Mouse (Mus musculus) MEL (cell line): ENCODE measurements around the gene Prss35. TPM values are rescaled to one million over a fixed set of nuclear protein-coding genes. Genes with fewer than 3 reads are reported as not detected.

Experiments
- DNase-seq: peaks from one replicate; pipeline ENCODE4 v3.0.0; 2011; ENCODE audit warnings: low read depth, low spot score
- H3K27ac ChIP-seq: 2 replicates; pipeline ENCODE4 v1.5.1; 2012; ENCODE audit warnings: low read depth, mild to moderate bottlenecking, control low read depth, low read length, moderate library complexity; ENCODE audit not compliant: control insufficient read depth
- H3K27me3 ChIP-seq, 2 experiments: fragments of 150-350 bp in 1 of 2; sonication (generic) in 1 of 2; 2 replicates each; pipeline ENCODE4 v1.6.1; 2012; ENCODE audit warnings: low read length in 2 of 2, mild to moderate bottlenecking in 2 of 2, improper control_type of control experiment in 1 of 2, moderate library complexity in 1 of 2; ENCODE audit not compliant: insufficient read depth in 2 of 2, control insufficient read depth in 1 of 2
- H3K36me3 ChIP-seq, 2 experiments: 2 replicates each; pipeline ENCODE4 v1.6.1; 2012 to 2014; ENCODE audit warnings: low read length in 2 of 2, improper control_type of control experiment in 1 of 2, inconsistent platforms in 1 of 2, mild to moderate bottlenecking in 1 of 2; ENCODE audit not compliant: insufficient read depth in 2 of 2, control insufficient read depth in 1 of 2
- H3K4me1 ChIP-seq, 2 experiments: fragments of 150-350 bp in 1 of 2; sonication (generic) in 1 of 2; 2 replicates each; pipeline ENCODE4 v1.6.1; 2012; ENCODE audit warnings: low read length in 2 of 2, improper control_type of control experiment in 1 of 2, mild to moderate bottlenecking in 1 of 2; ENCODE audit not compliant: insufficient read depth in 2 of 2, control insufficient read depth in 1 of 2
- H3K4me3 ChIP-seq, 2 experiments: fragments of 150-350 bp in 1 of 2; sonication (generic) in 1 of 2; 2 replicates each; pipeline ENCODE4 v1.5.1; 2012; ENCODE audit warnings: low read depth in 2 of 2, low read length in 2 of 2, mild to moderate bottlenecking in 2 of 2, moderate library complexity in 2 of 2, control low read depth in 1 of 2, improper control_type of control experiment in 1 of 2; ENCODE audit not compliant: control insufficient read depth in 1 of 2, insufficient read depth in 1 of 2
- H3K79me2 ChIP-seq: 2 replicates; pipeline ENCODE4 v1.6.1; 2012; ENCODE audit warnings: mild to moderate bottlenecking, low read length, moderate library complexity; ENCODE audit not compliant: control insufficient read depth, poor library complexity, insufficient read depth
- H3K9ac ChIP-seq: 2 replicates; pipeline ENCODE4 v1.6.1; 2012; ENCODE audit warnings: low read depth, mild to moderate bottlenecking, control low read depth, low read length, moderate library complexity; ENCODE audit not compliant: control insufficient read depth, poor library complexity, severe bottlenecking
- H3K9me3 ChIP-seq: fragments of 150-350 bp; sonication (generic); replicated peaks from 2 replicates; pipeline ENCODE4 v1.6.1; 2012; ENCODE audit warnings: mild to moderate bottlenecking, low read length, improper control_type of control experiment, moderate library complexity; ENCODE audit not compliant: insufficient read depth
- BHLHE40 ChIP-seq: IDR thresholded peaks from 2 replicates; pipeline ENCODE4 v1.6.1; 2012; ENCODE audit warnings: low read depth, mild to moderate bottlenecking, inconsistent platforms, low read length, improper control_type of control experiment, borderline replicate concordance
- CTCF ChIP-seq, 3 experiments: IDR thresholded peaks in 2 of 3; conservative IDR thresholded peaks in 1 of 3; 2 replicates each; pipeline ENCODE4 v1.5.1; 2011 to 2012; ENCODE audit warnings: low read length in 3 of 3, low read depth in 2 of 3, mild to moderate bottlenecking in 2 of 3, improper control_type of control experiment in 1 of 3, inconsistent platforms in 1 of 3, mixed read lengths in 1 of 3, moderate library complexity in 1 of 3; ENCODE audit not compliant: control insufficient read depth in 1 of 3, insufficient read depth in 1 of 3, poor library complexity in 1 of 3, severe bottlenecking in 1 of 3
- ELF1 ChIP-seq: IDR thresholded peaks from 2 replicates; pipeline ENCODE4 v1.6.1; 2014; ENCODE audit warnings: low read depth, mild to moderate bottlenecking, inconsistent platforms, low read length, improper control_type of control experiment, moderate library complexity
- GATA1 ChIP-seq: IDR thresholded peaks from 2 replicates; pipeline ENCODE4 v1.6.1; 2011; ENCODE audit warnings: low read depth, low read length, improper control_type of control experiment
- HCFC1 ChIP-seq: IDR thresholded peaks from 2 replicates; pipeline ENCODE4 v1.6.1; 2012; ENCODE audit warnings: low read depth, mild to moderate bottlenecking, inconsistent platforms, low read length, improper control_type of control experiment, moderate library complexity
- JUND ChIP-seq: IDR thresholded peaks from 2 replicates; pipeline ENCODE4 v1.6.1; 2011; ENCODE audit warnings: low read depth, mild to moderate bottlenecking, improper control_type of control experiment, low read length
- KAT2A ChIP-seq: conservative IDR thresholded peaks from 2 replicates; pipeline ENCODE4 v1.6.1; 2012; ENCODE audit warnings: low read depth, low read length, improper control_type of control experiment, inconsistent platforms
- MEF2A ChIP-seq: IDR thresholded peaks from 2 replicates; pipeline ENCODE4 v1.6.1; 2014; ENCODE audit warnings: low read depth, mild to moderate bottlenecking, inconsistent platforms, low read length, improper control_type of control experiment; ENCODE audit not compliant: poor library complexity, insufficient replicate concordance, severe bottlenecking; ENCODE audit errors: extremely low read depth
- MYC ChIP-seq: IDR thresholded peaks from 2 replicates; pipeline ENCODE4 v1.6.1; 2011; ENCODE audit warnings: low read depth, mild to moderate bottlenecking, low read length, improper control_type of control experiment, moderate library complexity
- RAD21 ChIP-seq: IDR thresholded peaks from 2 replicates; pipeline ENCODE4 v1.6.1; 2011; ENCODE audit warnings: mild to moderate bottlenecking, low read depth, low read length, improper control_type of control experiment
- TAL1 ChIP-seq: IDR thresholded peaks from 2 replicates; pipeline ENCODE4 v1.6.1; 2012; ENCODE audit warnings: mild to moderate bottlenecking, inconsistent platforms, low read length, moderate library complexity, mixed read lengths
- TBP ChIP-seq: IDR thresholded peaks from 2 replicates; pipeline ENCODE4 v1.8.0; 2011; ENCODE audit warnings: low read depth, low read length, improper control_type of control experiment
- USF1 ChIP-seq: IDR thresholded peaks from 2 replicates; pipeline ENCODE4 v1.6.1; 2014; ENCODE audit warnings: low read depth, mild to moderate bottlenecking, inconsistent platforms, low read length, improper control_type of control experiment, moderate library complexity
- USF2 ChIP-seq, 2 experiments: IDR thresholded peaks; 2 replicates each; pipeline ENCODE4 v1.6.1; 2011 to 2012; ENCODE audit warnings: improper control_type of control experiment in 2 of 2, low read length in 2 of 2, borderline replicate concordance in 1 of 2, inconsistent platforms in 1 of 2, low read depth in 1 of 2, mild to moderate bottlenecking in 1 of 2; ENCODE audit not compliant: insufficient read depth in 1 of 2
- ZC3H11A ChIP-seq: IDR thresholded peaks from 2 replicates; pipeline ENCODE4 v1.6.1; 2012; ENCODE audit warnings: low read depth, mild to moderate bottlenecking, inconsistent platforms, low read length, improper control_type of control experiment
- ZNF384 ChIP-seq: IDR thresholded peaks from 2 replicates; pipeline ENCODE4 v1.6.1; 2012; ENCODE audit warnings: low read depth, mild to moderate bottlenecking, inconsistent platforms, low read length, improper control_type of control experiment
- polyA plus RNA-seq, 2 experiments: library from polyadenylated mRNA; stranded (reverse) in 1 of 2; unstranded in 1 of 2; fragments of >175 nt in 1 of 2; fragments of >200 nt in 1 of 2; gene quantifications; 2 replicates each; pipeline versions ENCODE4 v1.2.1 to v1.2.4; 2012; ENCODE audit warnings: low replicate concordance in 2 of 2, low read depth in 1 of 2; ENCODE audit not compliant: insufficient read length in 2 of 2, insufficient read depth in 1 of 2, missing spikeins in 1 of 2
- total RNA-seq: library from RNA; depleted of rRNA; stranded (reverse); fragments of 300-350 nt; gene quantifications from 2 replicates; pipeline ENCODE4 v1.2.3, GENCODE M21; 2012

Prss35 gene
- total and polyA plus RNA-seq, 3 experiments, result not detected

- H3K4me1 ChIP-seq, result no peaks in the 10 kb centered on the region
- H3K9me3 ChIP-seq, result no peaks in the 10 kb centered on the region
- no peak overlapping the region for H3K4me3 ChIP-seq
- no peaks in the 10 kb centered on the region for H3K36me3 ChIP-seq
- peaks cover 0 to 3% of the 10 kb centered on the region in 2 experiments; a peak in 2 of 4 replicates for H3K27me3 ChIP-seq
- DNase-seq, result no peak
- H3K79me2 ChIP-seq, result no peaks in the 10 kb centered on the region
- TF ChIP-seq TAL1 (no peak), MYC (no peak), ZC3H11A (no peak), USF2 (IDR thresholded peaks at IDR 0.05; ENCODE audit: borderline replicate concordance in 1 of 2, insufficient read depth in 1 of 2, low read depth in 1 of 2, low read length in 2 of 2) (no peak), USF1 (no peak), RAD21 (no peak), KAT2A (no peak), TBP (no peak), JUND (no peak), GATA1 (no peak), MEF2A (no peak), ELF1 (no peak), HCFC1 (no peak)
- no peak overlapping the region for H3K27ac ChIP-seq
- no peak overlapping the region for H3K9ac ChIP-seq
Measured at GRCm38 (mm10) chr9:86797553-86797952, 54.1 kb downstream of the Prss35 start.

DNA sequence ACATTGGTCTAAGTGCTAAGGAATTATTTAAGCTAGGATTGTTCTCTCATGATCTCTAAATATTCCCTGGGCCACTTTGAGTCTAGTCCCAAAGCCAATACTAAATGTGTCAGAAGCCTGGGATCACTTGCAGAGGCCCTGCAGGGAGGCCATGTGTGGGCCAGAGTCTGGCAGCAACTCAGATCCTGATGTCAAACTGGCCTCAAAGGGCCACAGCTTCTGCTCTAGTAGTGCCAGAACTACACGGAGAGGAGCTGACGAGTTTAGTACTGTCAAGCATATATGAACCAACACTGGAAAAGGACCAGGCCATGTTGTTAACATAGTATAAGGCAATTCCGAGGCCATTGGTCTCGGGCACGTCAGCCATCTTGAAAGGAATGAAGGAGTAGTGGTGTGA, 54.7 kb downstream of the Prss35 start:
- TF ChIP-seq ZC3H11A, result no peak
- TF ChIP-seq BHLHE40, result no peak
- no peak for TF ChIP-seq TAL1
- TF ChIP-seq USF2 (IDR thresholded peaks at IDR 0.05; ENCODE audit: borderline replicate concordance in 1 of 2, insufficient read depth in 1 of 2, low read depth in 1 of 2, low read length in 2 of 2), result no peak
- no peak for TF ChIP-seq HCFC1
- Histone ChIP-seq H3K27me3 (peaks cover 0 to 3% of the 10 kb centered on the region in 2 experiments; a peak in 2 of 4 replicates), H3K36me3 (no peaks in the 10 kb centered on the region), H3K9ac (no peak overlapping the region), H3K9me3 (no peaks in the 10 kb centered on the region), H3K4me1 (no peaks in the 10 kb centered on the region), H3K27ac (no peak overlapping the region), H3K4me3 (no peak overlapping the region), H3K79me2 (no peaks in the 10 kb centered on the region)
- DNase-seq, result no peak

DNA sequence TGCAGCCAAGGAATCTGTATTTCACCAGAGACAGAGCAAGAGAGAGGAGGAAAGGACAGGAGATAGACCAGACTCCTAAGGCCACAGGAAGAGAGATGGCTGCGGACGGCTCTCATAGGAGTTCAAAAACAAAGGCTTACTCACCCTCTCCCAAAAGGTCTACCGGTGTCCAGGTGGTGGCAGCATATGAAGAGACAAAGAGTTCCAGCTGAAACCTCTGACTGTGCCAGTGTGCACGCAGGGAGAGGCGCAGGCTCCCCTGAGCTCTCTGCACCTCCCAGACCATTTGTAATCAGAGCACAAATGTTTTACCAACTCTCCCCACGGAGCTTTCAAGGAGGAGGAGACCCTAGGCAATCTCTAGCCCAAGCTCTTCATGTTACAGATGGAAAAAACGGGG, 55.2 kb downstream of the Prss35 start:
- H3K27ac ChIP-seq, result no peak overlapping the region
- H3K9ac ChIP-seq, result no peak overlapping the region
- no peak overlapping the region for H3K4me3 ChIP-seq
- no peaks in the 10 kb centered on the region for H3K79me2 ChIP-seq
- no peaks in the 10 kb centered on the region for H3K9me3 ChIP-seq
- DNase-seq, result no peak
- no peaks in the 10 kb centered on the region for H3K36me3 ChIP-seq
- H3K4me1 ChIP-seq, result no peaks in the 10 kb centered on the region
- peaks cover 0 to 3% of the 10 kb centered on the region in 2 experiments; a peak in 2 of 4 replicates for H3K27me3 ChIP-seq
- no peak for TF ChIP-seq TBP
- no peak for TF ChIP-seq ZNF384
- peak in 1 of 3 experiments; percentile 0; a peak in 1 of 6 replicates for TF ChIP-seq CTCF (IDR thresholded peaks at IDR 0.05 in 2 of 3, conservative IDR thresholded peaks at IDR 0.05 in 1 of 3; ENCODE audit: control insufficient read depth in 1 of 3, insufficient read depth in 1 of 3, low read depth in 2 of 3, low read length in 3 of 3, poor library complexity in 1 of 3, severe bottlenecking in 1 of 3)
